Mouse (Mus musculus) ZHBTc4 (cell line): ENCODE data around the gene Vmn1r54.
"Not testable (repeated sequence)": the region's sequence is repeated elsewhere in the genome, so short reads cannot be mapped to it uniquely, and the experiment has no call there.

ENCODE experiments used
- DNase-seq: peaks from one replicate; pipeline ENCODE4 v3.0.0-alpha.2; 2011; ENCODE audit warnings: low read depth, low spot score

Gene Vmn1r54

DNA sequence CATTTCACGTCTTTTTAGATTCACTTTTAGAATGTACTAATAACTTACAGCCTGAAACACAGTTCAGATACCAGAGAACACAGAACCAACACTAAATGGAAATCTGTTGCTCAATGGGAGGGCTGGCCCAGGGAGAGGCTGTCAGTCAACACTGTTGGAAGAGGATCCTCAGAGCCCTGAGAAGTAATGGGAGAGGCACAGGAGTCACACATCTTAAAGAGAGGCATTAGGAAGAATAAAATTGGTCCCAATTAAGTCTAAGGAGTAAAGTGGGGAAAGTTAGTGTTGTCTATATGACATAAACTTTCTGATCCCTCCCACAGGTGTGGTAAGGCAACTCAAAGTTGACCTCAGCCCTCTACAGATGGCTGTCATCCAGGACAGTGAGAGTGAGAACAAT is at the start of gene Vmn1r54:
Vmn1r54 (plus strand) TSS at position 301 of the 400 bp plus-strand sequence.
- no peak for DNase-seq

DNA sequence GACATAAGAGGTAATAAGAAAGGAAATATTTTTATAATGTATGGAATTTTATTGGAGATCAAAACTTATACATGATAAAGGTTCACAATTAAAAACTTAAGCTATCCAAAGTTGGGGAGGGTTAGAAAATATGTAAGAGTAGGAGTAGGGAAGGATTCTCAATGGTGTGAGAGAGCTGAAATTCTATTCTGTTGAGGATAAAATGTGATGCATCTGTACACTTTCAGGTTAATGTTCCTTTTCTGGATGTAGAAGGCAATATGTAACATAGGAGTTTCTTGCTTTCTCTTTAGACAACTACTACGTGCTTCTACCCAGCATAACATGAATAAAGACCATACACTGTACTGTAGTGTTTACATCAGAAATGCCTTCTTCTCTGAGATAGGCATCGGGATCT is 43.6 kb upstream of the Vmn1r54 start, which contains the start of gene V1ra8:
V1ra8 (plus strand) TSS at position 301 of the 400 bp plus-strand sequence.
- not testable (repeated sequence) for DNase-seq

DNA sequence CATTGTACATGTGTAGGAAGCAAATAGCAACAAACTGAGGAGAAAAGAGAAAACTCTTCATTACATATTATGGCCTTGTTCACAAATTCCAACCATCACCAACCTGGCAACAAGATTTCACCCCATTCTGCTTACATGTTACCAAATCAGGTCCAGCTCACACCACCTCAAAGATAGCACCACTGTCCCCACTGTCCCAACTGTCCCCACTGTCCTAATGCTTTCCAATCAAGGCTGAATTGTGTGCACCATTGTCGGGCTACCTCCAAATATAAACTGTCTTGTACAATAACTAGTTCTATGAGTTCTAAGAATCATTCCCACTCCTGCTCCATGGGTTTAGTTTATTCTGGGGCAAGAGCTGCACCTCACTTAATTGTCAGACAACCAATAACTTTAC is 21.8 kb upstream of the Vmn1r54 start, which contains the start of gene Vmn1r53:
Vmn1r53 (minus strand) TSS at position 101 of the 400 bp plus-strand sequence.
- DNase-seq: no peak

DNA sequence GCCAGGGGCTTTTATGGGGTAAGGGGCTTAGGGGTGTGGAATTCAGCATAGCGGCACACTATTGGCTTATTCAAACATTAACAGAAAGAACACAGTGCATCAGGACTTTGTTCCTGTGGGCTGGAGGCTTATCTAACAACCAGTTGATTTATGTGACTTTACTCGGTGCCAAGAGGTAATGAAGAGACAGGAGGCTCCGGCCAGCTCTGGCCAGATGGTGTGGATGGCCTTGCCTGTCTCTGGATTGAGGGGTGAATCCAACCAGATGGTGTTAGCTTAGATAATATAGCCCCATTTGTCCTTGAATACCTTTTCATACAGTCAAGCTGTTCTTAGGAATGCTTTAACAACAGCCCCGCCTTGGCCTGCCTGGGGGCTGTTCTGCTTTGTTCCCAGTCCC is 14.0 kb upstream of the Vmn1r54 start:
- peak; percentile 42 for DNase-seq

DNA sequence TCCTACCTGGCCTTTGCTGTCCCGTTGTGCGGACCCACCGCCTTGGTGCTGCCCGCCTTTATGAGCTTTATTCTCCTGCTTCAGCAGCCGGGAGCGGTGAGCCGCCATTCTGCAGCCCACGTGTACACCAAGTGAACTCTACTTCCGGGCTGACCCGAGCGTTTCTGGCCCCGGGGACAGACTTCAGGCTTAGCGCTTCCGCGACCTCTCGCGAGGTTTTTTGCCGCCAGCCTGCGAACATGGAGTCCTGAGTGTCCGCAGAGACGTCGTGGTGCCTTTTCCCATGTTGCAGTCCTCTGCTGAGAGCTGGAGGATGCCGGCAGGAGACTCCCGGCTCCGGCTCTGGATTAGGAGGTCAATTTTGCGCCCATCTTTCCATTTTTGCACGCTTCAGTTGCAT is 13.4 kb upstream of the Vmn1r54 start:
- DNase-seq: peak; percentile 83

DNA sequence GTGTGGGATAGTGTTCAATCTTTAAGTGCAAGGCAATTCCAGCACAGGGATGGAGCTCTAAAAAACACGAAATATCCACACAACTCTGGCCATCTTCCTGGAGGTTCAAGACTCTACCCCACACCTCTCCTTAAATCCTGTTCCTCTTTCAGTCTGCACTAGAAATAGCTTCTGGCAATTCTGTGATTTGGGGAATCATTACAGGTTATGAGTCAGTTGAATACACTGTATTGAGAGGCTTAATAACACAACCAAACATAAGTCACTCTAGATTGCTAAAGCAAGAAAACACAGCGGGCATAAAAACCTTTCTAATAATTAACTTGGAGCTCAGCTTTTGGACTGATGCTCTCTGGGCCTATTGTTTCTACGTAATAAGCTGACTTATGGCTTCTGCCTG is 2.1 kb upstream of the Vmn1r54 start:
- no peak for DNase-seq

DNA sequence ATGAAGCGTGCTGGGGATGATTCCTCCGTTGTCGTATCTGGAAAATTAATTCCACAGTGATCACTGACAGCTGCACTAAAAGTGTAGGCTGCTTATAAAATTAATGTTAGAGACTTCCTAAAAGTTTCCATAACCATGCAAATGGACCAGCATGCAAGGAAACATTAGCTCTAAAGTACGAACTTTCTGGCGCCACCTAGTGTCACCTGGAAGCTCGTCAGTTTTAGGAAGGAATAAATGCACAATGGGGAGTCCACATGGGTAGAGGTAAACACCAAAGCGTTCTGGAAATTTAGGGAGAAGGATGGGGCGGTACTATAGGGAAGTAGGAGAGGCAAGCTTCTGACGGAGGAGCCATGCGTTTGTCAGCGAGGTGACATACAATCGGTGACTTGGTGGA is 42.2 kb downstream of the Vmn1r54 start:
- peak; percentile 53 for DNase-seq

DNA sequence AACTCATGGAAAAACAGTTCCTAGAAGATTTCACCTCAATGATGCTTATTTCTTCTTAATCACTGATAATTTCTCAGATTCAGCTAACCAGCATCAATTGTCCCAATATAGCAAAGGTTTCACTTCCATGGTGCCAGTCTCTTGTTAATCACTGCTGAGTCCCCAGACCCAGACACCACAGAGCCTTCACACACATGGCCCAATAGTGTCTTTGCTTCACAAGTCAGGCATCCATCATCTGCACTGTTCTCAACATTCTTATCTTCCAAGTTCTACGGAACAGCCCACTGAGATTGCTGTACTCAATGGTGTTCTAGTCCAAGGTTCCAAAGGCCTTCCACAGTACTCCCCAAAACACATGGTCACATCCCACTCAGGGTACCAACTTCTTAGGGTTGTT is 54.8 kb downstream of the Vmn1r54 start, which contains the start of gene BC048671:
BC048671 (plus strand) TSS at position 301 of the 400 bp plus-strand sequence.
- no peak for DNase-seq

DNA sequence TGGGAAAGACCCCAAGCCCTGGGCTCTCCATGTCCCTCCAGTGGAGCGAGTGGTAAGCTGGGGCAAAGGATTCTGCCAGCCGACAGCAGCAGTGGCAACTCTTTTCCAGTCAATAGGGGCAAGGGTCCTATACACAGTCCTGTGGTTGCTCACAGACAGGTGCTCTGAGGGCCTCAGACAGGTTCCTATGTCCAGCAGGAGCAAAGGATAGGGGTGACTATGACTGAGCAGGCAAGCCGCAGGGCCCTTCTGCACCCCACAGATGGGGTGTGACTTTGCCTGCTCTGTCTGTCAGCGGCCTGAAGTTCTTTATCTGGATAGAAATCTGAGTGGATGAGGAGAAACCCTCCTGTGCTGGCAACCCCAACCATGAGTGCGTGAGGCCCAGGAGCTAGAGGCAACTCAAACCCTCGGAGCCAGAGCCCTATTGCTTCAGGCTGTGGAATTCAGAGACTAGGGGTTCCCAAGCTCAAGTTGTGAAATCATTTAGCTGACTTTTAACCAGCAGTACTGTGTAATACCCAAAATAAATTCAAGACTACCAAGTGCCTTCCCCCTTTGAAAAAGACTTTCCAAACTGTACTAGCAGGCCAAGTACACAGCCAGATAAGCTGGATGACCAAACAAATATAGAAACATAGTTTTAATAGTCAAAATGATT is 60.3 kb downstream of the Vmn1r54 start:
- no peak for DNase-seq

DNA sequence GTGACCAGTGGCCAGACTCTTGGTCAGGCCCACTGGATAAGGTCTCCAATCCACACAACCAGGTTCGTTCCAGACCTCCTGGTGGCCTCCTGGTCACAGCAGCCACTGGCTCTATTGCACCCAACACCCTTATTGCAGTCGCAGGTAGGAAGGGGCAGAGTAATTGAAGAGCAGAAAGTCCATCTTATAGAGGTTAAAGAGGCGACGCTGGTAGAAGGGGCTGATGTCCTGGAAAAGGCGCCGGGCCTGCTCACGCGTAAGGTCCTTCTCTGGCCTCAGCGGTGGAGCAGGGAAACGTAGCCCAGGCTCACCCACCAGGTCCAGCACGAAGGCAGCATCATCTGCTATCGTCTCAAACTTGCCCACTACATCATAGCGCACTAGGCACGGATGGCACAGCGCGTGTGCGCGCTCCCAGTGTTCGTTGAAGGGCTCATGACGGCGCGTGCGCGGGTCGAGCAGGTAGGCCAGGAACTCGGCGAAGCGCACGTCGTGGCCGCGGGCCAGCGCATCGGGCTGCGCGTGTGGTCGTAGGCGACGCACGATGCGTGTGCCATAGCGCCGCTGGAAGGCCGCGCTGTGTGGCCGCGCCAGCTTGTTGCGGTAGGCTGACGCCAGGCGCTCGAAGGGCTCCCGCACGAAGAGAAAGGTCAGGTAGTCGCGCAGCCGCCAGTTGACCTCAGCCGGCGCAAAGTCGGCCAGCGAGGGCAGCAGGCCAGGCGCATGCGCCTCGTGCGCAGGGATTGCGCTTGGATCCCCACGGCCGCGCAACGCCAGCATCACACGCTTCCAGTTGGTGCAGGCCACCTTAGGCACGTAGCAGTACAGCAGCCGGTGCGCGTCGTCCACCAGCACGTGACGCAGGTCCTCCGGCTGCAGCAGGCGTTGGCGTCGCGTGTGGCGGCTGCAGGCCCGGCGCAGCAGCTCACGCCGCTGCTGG is 63.0 kb downstream of the Vmn1r54 start:
- DNase-seq: peak; percentile 64

DNA sequence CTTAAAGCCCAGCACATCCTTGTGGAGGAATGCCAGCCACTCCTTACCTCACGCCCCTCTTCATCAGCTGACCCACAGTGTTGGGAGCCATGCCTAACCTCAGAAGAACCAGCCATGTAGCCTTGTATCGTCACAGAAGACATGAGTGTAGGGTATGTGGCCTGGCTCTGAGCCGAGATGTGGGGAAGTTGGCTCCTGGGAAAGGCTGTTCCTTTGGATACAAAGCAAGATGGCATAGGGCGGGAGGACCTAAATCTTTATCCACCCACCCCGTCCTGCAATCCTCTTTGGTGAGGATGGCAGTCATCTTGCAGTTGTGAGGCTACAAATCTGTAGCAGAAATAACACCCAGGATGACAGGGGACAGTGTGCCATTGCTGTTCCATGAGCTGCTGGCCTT is 69.9 kb downstream of the Vmn1r54 start:
- DNase-seq: no peak

DNA sequence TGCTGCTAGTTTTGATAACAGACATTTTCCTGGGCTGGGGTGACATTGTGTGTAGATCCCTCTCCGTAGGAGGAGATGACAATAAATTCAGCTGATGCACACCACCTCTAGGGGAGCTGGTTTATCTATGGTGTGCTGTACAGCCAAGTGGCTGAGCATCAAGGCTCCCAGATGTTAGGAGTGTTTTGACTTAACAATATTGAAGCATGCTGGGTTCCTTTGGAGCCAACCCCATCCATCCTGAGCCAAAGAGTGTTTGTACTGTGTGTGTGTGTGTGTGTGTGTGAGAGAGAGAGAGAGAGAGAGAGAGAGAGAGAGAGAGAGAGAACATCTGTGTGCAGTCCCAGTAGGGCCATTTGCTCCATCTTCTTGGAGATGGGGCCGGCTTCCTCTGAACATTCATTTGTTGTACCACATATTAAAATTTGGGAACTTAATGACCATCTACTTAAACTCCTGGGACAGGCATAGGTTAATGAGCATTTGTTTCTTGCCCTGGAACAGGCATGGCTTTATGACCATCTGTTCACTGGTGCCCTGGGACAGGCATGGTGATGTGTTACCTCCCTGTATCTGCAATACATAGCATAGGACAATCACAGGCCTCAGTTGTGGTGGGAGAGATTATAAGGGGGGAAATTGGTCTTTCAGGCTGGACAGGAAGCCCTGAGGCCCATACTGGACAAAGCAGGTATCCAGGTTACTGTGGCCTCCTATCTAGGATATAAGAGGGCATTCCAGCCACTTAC is 71.6 kb downstream of the Vmn1r54 start:
- DNase-seq: no peak

DNA sequence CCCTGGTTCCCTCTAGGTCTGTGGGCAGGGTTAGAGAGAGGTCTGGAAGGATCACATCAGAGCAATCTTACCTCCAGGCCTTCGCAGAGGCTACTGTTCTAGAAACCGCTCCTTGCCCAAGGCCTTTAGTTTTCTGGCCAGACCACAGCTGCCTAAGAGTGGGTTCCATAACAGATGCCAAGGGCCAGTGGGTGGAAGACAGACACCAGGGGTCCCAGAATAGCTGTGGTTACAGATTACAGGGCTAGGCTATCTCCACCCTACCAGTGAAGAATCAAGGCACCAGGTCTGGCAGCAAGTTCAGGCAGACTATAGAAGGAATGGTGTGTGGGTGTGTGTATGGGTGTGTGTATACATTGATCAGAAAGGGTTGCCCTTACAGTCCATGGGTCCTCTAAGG is 72.9 kb downstream of the Vmn1r54 start:
- DNase-seq: no peak

DNA sequence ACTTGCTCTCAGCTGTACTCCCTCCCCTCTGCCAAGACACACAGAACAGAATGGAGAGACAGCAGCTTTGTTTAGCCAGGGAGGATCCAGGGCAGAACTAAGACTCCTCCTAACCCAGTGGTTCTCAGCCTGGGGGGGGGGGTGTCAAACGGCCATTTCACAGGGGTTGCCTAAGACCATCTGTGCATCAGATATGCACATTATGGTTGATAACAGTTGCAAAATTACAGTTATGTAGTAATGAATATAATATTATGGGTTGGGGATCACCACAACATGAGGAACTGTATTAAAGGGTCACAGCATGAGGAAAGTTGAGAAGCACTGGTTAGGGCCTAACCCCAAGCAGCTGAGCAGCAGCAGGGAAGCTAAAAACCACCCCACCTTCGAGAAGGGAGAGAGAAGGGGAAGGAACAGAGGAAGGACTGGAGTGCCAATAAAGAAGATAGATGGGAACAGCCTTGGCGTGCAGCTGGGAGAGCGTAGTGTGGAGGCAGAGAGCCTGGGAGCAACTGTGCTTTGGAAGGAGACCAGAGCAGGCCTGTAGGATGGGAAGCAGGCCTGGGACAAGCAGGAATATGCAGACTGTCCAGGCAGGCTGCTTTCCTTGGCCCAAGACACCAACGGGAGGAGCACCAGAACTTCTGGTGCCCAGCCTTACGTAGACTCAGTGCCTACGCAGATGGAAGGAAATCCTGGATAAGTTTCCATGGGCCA is 73.5 kb downstream of the Vmn1r54 start:
- DNase-seq: no peak

DNA sequence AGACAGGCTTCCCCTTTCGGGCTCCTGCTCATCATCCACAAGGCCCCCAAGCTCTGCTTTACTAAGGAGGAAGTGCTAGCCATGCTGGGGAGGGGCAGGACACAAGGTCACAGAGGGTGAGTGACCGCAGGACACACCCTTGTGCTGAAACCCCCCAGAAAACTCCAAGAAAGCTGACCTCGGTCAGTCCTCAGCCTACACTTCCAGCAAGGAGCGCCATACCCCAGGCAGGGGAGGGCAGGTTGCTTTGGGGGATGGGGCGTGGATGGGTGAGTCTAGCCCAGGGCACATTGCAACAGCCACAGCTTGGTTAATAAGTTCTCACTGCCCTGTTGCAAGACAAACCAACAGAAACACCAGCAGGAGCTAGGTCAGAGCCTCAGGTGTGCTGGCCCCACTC is 74.3 kb downstream of the Vmn1r54 start:
- no peak for DNase-seq
